Mouse (Mus musculus): Measurements from ENCODE around the gene Ubn2.
"Not testable (repeated sequence)": the region's sequence is repeated elsewhere in the genome, so short reads cannot be mapped to it uniquely, and the experiment has no call there.

The Ubn2 gene

DNA sequence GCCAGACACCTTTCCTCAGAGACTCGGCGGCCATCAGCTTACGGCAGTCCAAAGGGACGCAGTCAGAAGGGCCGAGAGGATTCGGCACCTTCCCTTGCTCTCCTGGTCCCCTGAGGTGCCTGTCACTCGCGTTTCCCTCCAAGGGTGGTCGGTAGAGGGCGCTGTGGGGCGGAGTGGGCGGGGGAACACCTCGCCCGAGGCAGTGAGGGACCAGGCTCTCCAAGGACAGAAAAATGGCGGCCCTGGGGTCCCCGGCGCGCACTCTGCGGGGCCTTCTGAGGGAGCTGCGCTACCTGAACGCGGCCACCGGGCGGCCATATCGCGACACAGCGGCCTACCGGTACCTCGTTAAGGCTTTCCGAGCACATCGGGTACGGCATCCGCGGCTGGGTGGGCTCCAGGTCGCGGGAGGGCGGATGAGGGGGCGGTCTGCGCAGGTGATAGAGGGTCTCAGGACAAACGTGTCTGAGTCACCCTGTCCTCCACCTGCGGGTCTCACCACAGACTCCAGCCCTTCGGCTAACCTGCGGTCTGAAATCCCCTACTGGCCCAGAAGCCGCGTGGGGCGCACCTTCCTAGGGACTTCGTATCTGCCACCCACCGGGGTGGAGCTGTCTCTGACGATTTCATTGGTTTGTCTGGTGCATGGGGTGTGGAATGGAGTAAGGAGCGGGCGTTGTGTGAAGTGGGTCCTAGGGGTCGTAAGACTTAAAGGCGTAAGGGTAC, 101.1 kb downstream of the Ubn2 start:
- peak; percentile 97 for DNase-seq (ENCODE audit: low read depth)

DNA sequence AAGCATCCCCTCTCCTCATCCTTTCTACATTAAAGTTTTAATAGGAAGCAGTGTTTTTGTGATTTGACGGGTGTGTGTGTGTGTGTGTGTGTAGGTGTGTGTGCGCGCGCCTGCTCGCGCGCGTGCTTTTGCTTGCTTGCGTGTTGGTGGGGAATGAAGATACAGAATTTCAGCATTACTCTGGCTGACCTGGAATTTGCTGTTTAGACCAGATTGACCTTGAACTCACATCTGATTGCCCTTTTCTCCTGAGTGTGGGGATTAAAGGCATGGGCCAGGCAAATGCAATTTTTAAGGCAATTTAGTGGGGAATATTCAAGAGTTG, 101.6 kb downstream of the Ubn2 start:
- DNase-seq (ENCODE audit: low read depth): no peak

DNA sequence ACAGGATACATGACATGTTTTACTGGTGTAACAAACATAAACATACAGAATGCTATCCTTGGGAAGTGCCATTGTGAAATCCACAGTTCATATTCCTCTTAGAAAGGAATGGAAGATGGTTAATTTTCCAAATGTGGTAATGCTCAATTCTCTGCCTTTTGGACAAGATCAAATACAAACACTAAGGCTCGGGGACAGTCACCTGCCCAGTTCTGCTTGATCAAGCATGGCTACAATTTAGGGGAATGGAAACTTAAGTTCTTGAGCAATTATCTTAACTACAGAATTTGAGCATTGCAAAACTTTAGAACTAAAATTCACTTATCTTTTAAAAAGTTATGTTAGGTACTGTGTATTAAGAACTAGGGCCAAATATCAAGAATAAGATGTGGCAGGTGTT, 102.0 kb downstream of the Ubn2 start:
- DNase-seq (ENCODE audit: low read depth): no peak

DNA sequence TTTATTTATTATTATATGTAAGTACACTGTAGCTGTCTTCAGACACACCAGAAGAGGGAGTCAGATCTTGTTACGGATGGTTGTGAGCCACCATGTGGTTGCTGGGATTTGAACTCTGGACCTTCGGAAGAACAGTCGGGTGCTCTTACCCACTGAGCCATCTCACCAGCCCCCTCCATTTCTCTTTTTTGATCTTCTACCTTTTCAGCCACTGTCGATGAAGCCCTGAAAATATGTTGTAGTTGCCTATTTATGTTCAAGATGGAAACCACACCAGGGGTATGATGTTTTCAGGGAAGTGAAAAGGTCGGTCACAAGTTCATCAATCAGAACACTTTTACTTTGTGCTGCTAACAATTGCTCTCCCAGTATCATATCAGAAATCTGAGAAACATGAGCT, 110.4 kb downstream of the Ubn2 start:
- not testable (repeated sequence) for DNase-seq (ENCODE audit: low read depth)

DNA sequence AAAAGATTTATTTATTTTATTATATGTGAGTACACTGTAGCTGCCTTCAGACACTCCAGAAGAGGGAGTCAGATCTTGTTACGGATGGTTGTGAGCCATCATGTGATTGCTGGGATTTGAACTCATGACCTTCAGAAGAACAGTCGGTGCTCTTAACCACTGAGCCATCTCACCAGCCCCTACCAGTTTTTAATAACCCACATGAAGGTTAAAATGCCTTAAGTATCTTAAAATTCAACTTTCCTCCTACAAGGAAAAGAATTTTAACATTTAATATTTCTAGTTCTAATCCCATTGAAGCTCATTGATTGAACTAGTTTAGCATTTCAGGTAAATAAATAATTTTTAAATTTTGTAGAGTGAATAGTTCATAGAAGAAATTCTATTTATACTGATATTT, 113.3 kb downstream of the Ubn2 start:
- DNase-seq (ENCODE audit: low read depth): not testable (repeated sequence)

- DNase-seq (ENCODE audit: low read depth): no peak
Measured at GRCm38 (mm10) chr6:38547707-38548106, 114.0 kb downstream of the Ubn2 start.

DNA sequence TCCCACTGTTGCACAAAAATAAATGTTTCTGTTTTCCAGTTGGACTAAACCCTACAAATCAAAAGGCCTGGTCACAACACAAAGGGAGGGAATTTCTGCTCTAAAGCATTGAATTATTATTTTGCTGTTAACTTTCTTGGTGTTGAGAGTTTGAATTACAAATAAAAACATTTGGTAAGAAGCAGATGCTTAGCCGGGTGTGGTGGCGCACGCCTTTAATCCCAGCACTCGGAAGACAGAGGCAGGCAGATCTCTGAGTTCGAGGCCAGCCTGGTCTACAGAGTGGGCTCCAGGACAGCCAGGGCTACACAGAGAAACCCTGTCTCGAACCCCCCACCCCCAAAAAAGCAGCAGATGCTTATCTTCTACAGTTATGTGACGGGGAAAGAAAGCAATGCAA, 114.8 kb downstream of the Ubn2 start:
- not testable (repeated sequence) for DNase-seq (ENCODE audit: low read depth)

DNA sequence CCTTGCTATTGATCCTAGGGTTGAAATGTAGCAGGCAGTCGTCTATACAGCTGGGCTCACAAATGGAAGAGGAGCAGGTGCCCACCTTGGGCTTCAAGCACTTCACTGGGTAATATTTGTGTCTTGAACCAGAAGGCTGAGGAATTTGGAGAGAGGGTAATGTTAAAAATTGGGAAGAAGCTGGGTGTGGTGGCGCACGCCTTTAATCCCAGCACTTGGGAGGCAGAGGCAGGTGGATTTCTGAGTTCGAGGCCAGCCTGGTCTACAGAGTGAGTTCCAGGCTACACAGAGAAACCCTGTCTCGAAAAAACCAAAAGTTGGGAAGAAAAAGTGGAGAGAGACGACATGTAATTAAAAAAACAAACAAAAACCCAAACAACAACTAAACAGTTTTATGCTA, 116.1 kb downstream of the Ubn2 start:
- not testable (repeated sequence) for DNase-seq (ENCODE audit: low read depth)

GRCm38 (mm10) chr6:38550250-38551061, 116.7 kb downstream of the Ubn2 start:
- DNase-seq (ENCODE audit: low read depth): peak; percentile 60

- DNase-seq (ENCODE audit: low read depth): peak; percentile 93
Measured at GRCm38 (mm10) chr6:38551062-38551988, 117.6 kb downstream of the Ubn2 start, which contains the start of gene Luc7l2. Gene Luc7l2, plus strand, starts transcription at chr6:38551334.

- DNase-seq (ENCODE audit: low read depth): peak; percentile 94
Measured at GRCm38 (mm10) chr6:38551989-38552635, 118.4 kb downstream of the Ubn2 start.

GRCm38 (mm10) chr6:38552636-38553000, 118.9 kb downstream of the Ubn2 start:
- DNase-seq (ENCODE audit: low read depth): no peak

Measured in c-Kit-positive CD71-negative TER-119-negative erythroid progenitor cells, embryonic 14.5 days (primary cell).